Mouse (Mus musculus) limb, embryonic 11.5 days (tissue): Measurements from ENCODE around the gene Hpse2. TPM values are rescaled to one million over a fixed set of nuclear protein-coding genes. Genes with fewer than 3 reads are reported as not detected.

ENCODE experiments used
- ATAC-seq: fragments of 200-750 bp; cut with Nextera tagmentation; 2 replicates; pipeline ENCODE4 v1.8.0; 2017; ENCODE audit warnings: low read depth; ENCODE audit not compliant: insufficient number of reproducible peaks, low FRiP score, low TSS enrichment
- DNase-seq: peaks from one replicate; pipeline ENCODE4 v3.0.0-alpha.2; 2015; ENCODE audit warnings: low spot score
- H3K27ac ChIP-seq: fragments of 300-500 bp; sonication (generic); replicated peaks from 2 replicates; pipeline ENCODE4 v1.5.1; 2014; ENCODE audit warnings: low read depth, mild to moderate bottlenecking, low read length
- H3K27me3 ChIP-seq: fragments of 300-500 bp; sonication (generic); 2 replicates; pipeline ENCODE4 v1.6.1; 2014; ENCODE audit warnings: mild to moderate bottlenecking, low read length, mixed read lengths; ENCODE audit not compliant: control insufficient read depth, insufficient read depth
- H3K36me3 ChIP-seq: fragments of 300-500 bp; sonication (generic); 2 replicates; pipeline ENCODE4 v1.6.1; 2014; ENCODE audit warnings: mild to moderate bottlenecking, low read length, moderate library complexity, mixed read lengths; ENCODE audit not compliant: control insufficient read depth, insufficient read depth
- H3K4me1 ChIP-seq: fragments of 300-500 bp; sonication (generic); 2 replicates; pipeline ENCODE4 v1.6.1; 2014; ENCODE audit warnings: low read length, mixed read lengths; ENCODE audit not compliant: control insufficient read depth, insufficient read depth
- H3K4me2 ChIP-seq: fragments of 300-500 bp; sonication (generic); 2 replicates; pipeline ENCODE4 v1.6.1; 2014; ENCODE audit warnings: low read depth, mild to moderate bottlenecking, moderate library complexity; ENCODE audit not compliant: severe bottlenecking
- H3K4me3 ChIP-seq: fragments of 300-500 bp; sonication (generic); 2 replicates; pipeline ENCODE4 v1.5.1; 2014; ENCODE audit warnings: low read depth, low read length
- H3K9ac ChIP-seq: fragments of 300-500 bp; sonication (generic); 2 replicates; pipeline ENCODE4 v1.6.1; 2014; ENCODE audit warnings: mild to moderate bottlenecking, low read length
- H3K9me3 ChIP-seq: fragments of 300-500 bp; sonication (generic); 2 replicates; pipeline ENCODE4 v1.6.1; 2016; ENCODE audit warnings: low read length; ENCODE audit not compliant: control insufficient read depth
- WGBS: fragments of 180-500 bp; shearing (Covaris S2); extraction: QIAGEN DNeasy Blood & Tissue Kit; methylation state at CpG from one replicate; pipeline ENCODE4 v1.1.7; 2014; 5-methylcytosine and 5-hydroxymethylcytosine counted together
- polyA plus RNA-seq: library from polyadenylated mRNA; unstranded; fragments of >200 nt; fragmentation: Nextera tagmentation; extraction: Ambion mirVana; gene quantifications from 2 replicates; pipeline ENCODE4 v1.2.1, GENCODE M21; 2014

The Hpse2 gene
- polyA plus RNA-seq, 1 experiment from 2014 or later, result 5.8 TPM

DNA sequence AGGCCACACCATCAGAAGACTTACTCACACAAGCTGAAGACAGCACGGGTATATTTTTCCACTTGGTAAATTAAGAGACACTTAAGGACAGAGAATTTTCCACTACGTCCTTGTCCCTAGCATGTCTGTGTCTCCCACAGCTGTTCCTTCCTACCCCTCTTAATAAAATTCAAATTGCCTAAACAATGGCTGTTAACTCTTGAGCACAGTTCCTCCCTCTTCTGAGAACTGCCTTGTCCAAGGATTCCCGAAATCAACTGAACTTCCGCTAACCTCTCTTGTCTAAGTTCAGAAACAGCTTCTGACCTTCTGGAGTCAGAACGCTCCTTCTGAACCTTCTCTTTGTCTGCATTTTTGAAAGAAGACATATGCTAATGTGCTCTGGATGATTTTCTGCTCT lies 496.6 kb downstream of the Hpse2 start:
- ATAC-seq (no peak), DNase-seq (no peak)
- H3K4me1 ChIP-seq, result no peaks in the 10 kb centered on the region
- no peaks in the 10 kb centered on the region for H3K9me3 ChIP-seq
- H3K36me3 ChIP-seq, result no peaks in the 10 kb centered on the region
- H3K4me3 ChIP-seq, result no peak overlapping the region
- H3K4me2 ChIP-seq, result no peak overlapping the region
- no peak overlapping the region for H3K9ac ChIP-seq
- H3K27ac ChIP-seq, result no peak overlapping the region
- H3K27me3 ChIP-seq, result no peaks in the 10 kb centered on the region
- 78% methylated on average over 5 of the region's 5 CpGs for WGBS

DNA sequence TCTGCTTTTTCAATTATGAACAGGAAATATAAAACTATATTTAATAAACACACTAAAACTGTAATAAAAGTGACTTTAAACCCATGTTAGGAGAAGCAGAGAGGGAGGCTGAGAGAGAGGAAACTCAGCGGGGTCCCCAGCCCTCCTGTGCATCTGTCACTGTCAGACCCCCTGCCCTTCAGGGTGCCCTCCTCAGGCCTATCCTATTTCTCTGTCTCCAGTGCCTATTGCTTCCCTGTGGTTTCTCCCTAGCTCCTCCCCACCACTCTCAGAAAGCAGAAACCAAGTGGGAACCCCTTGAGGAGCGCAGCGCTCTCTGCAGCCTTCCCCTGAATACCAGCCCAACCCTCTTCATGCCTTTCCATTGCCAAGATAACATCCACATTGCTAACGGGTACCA lies 510.5 kb downstream of the Hpse2 start:
- Histone ChIP-seq H3K4me3 (no peak overlapping the region), H3K36me3 (no peaks in the 10 kb centered on the region), H3K27me3 (no peaks in the 10 kb centered on the region), H3K9me3 (no peaks in the 10 kb centered on the region), H3K27ac (no peak overlapping the region), H3K4me2 (no peak overlapping the region), H3K4me1 (no peaks in the 10 kb centered on the region), H3K9ac (no peak overlapping the region)
- ATAC-seq (no peak), DNase-seq (no peak)
- WGBS, result 67% methylated on average over 4 of the region's 4 CpGs

DNA sequence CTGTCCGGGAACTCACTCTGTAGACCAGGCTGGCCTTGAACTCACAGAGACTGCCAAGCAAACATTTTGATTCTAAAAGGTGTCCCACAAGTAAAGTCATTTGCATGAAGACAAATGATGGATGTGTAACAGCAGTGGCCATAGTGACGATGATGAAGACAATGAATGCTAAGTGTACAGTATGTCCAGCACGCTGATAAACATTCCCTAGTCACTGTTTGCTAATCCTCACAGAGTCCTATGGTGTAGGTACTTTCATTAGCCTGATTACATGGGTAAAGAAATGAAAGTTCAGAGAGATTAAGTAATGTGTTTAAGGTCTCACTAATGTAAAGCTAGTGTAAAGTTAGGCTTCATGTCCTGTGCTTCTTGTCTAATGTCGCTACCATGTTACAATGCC lies 511.6 kb downstream of the Hpse2 start:
- Histone ChIP-seq H3K27ac (no peak overlapping the region), H3K9ac (no peak overlapping the region), H3K27me3 (no peaks in the 10 kb centered on the region), H3K36me3 (no peaks in the 10 kb centered on the region), H3K4me2 (no peak overlapping the region), H3K9me3 (no peaks in the 10 kb centered on the region), H3K4me1 (no peaks in the 10 kb centered on the region), H3K4me3 (no peak overlapping the region)
- DNase-seq (no peak), ATAC-seq (no peak)
- WGBS, result 91% methylated on average over 4 of the region's 4 CpGs

DNA sequence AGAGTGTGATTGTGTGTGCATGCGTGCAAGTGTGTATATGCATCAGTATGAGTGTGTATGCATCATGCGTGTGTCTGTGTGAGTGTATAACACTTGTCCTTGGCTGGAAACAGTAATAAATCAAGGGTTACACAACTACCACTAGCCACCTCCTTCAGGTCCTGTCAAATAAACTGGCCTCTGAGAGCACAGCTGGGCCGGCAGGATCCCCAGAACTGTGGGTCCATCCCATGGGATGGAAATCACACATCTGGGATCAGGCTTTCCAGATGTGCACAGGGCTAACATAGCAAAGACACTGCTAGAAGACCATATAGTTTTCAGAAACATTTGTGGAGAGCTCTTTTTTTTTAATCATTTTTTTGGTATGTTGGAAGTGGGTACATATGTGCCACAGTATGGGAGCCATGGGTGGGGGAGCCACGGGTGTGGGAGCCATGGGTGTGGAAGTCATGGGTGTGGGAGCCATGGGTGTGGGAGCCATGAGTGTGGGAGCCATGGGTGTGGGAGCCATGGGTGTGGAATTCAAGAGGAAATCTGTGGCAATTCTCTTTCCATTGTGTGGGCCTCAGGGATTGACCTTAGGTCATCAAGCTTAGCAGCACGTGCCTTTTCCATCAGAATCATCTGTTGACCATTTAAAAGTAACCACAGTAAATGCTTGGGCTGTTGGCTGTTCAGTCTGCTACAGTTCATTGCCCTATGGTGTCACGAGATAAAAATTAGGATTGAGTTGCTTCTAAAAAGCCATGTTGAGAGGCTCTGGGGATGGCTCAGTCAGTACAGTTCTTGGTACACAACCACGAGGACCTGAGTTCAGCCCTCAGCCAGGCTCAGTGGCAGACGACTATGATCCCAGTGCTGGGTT lies 518.3 kb downstream of the Hpse2 start:
- H3K4me3 ChIP-seq, result no peak overlapping the region
- no peak overlapping the region for H3K9ac ChIP-seq
- H3K36me3 ChIP-seq, result no peaks in the 10 kb centered on the region
- ATAC-seq, result peak; percentile 29; the same call in 1 of the 2 replicates
- no peaks in the 10 kb centered on the region for H3K27me3 ChIP-seq
- H3K27ac ChIP-seq, result peak overlapping the region; percentile 22; the same call in 1 of the 2 replicates
- DNase-seq, result no peak
- H3K9me3 ChIP-seq, result no peaks in the 10 kb centered on the region
- no peak overlapping the region for H3K4me2 ChIP-seq
- WGBS, result 59% methylated on average over 8 of the region's 8 CpGs
- H3K4me1 ChIP-seq, result peaks cover 23% of the 10 kb centered on the region

DNA sequence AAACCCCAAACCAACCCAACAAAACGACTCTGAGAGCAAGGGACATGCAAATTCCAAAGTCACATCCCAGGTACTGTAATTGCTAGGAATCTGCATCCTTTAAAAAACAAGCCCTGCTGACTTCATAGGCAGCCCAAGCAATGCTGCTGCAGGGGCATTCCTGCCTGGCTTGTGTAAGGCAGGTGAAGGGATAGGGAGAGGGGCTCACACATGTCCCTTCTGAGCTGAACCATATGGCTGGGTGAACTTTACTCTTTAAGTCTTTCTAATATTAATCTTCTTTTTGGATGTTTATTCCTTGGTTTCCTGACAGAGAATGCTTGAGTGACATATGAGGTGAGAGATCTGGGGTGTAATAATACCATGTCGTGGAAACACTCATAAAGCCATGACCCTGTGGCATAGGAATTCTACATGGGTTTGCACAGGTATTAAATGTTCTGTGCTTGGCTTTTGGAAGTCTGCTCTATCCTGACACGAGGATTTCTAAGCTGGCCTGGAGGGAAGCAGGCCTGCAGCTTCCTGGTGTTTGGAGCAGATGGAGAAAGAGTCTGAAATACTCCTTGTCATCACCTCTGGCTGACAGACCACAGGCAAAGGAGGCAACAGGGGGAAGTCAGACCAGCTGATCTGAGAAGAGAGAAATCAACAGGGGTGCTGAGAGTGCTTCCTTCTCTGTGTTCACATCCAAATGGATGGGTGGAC lies 519.0 kb downstream of the Hpse2 start:
- no peaks in the 10 kb centered on the region for H3K9me3 ChIP-seq
- ATAC-seq, result peak; percentile 77
- DNase-seq, result peak; percentile 74
- H3K4me1 ChIP-seq, result peaks cover 23% of the 10 kb centered on the region
- H3K4me2 ChIP-seq, result no peak overlapping the region
- H3K36me3 ChIP-seq, result no peaks in the 10 kb centered on the region
- no peaks in the 10 kb centered on the region for H3K27me3 ChIP-seq
- H3K9ac ChIP-seq, result no peak overlapping the region
- peak overlapping the region; percentile 25; the same call in 1 of the 2 replicates for H3K27ac ChIP-seq
- 16% methylated on average over 3 of the region's 3 CpGs for WGBS
- no peak overlapping the region for H3K4me3 ChIP-seq

DNA sequence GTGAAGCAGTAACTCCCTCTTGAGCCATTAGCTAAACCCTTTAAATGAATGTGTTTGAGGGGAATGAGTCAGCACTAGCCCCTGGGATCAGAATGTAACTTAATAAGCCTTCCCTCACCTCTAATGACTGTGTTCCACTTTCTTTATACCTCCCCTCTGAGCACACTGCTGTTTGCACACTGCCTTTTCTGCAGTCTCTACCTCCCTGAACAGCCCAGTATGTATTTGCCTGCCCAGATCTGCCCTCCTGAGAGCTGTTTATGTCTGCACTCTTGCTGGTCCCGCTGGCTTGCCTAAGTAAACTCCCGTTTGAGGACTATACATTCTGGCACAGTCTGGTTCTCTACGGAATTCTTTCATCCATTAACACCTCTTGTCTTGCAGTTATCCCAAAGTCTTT lies 525.1 kb downstream of the Hpse2 start:
- Histone ChIP-seq H3K4me1 (peaks cover 11% of the 10 kb centered on the region), H3K36me3 (no peaks in the 10 kb centered on the region), H3K9me3 (no peaks in the 10 kb centered on the region), H3K27ac (no peak overlapping the region), H3K27me3 (no peaks in the 10 kb centered on the region), H3K4me3 (no peak overlapping the region), H3K4me2 (no peak overlapping the region), H3K9ac (no peak overlapping the region)
- 17% methylated on average over 3 of the region's 3 CpGs for WGBS
- peak; percentile 48 for DNase-seq
- peak; percentile 65; the same call in 1 of the 2 replicates for ATAC-seq

DNA sequence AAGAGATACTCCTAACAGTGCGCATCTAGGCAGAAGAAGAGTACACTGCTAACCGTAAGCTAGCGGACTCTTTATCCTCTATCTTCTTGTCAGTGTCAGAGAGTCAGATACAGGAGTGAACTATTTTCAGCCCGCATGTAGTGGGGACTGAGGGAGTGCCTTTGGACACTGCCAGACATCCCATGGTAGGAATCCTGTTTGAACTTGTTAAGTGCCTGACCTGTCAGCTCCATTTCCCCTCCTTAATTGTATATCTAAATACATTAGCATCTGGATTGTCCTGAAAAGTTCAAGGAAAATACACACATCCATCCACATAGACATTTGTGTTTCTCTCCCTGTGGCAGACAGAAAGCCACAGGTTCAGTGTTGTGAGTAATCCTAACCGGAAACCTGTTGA lies 531.1 kb downstream of the Hpse2 start:
- ATAC-seq (no peak), DNase-seq (no peak)
- Histone ChIP-seq H3K4me3 (no peak overlapping the region), H3K9ac (no peak overlapping the region), H3K4me1 (no peaks in the 10 kb centered on the region), H3K27me3 (no peaks in the 10 kb centered on the region), H3K9me3 (no peaks in the 10 kb centered on the region), H3K27ac (no peak overlapping the region), H3K4me2 (no peak overlapping the region), H3K36me3 (no peaks in the 10 kb centered on the region)
- 91% methylated on average over 5 of the region's 5 CpGs for WGBS

DNA sequence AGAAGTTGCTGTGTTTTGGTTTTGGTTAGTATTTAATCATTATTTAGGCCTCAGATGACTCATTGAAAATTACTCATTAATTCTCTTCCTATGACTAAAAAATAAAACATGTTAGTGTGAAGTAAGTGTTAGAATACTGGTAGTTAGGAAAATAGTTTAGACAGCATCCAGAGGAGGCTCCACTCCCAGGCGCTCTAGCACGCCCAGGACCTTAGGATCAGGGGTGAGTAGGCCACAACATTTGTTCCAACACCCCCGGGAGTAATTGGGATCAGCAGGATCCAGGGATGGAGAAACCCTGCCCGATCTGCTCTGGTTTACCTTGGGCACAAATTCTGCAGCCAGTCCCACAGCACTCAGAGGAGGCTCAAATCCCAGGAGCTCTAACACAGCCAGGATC lies 532.5 kb downstream of the Hpse2 start:
- no peak overlapping the region for H3K4me2 ChIP-seq
- no peak for ATAC-seq
- 77% methylated on average over 4 of the region's 4 CpGs for WGBS

More for the DNA sequence above, 532.5 kb downstream of the Hpse2 start:
- H3K36me3 ChIP-seq, result no peaks in the 10 kb centered on the region
- DNase-seq, result no peak
- H3K4me3 ChIP-seq, result no peak overlapping the region
- H3K27me3 ChIP-seq, result no peaks in the 10 kb centered on the region
- H3K27ac ChIP-seq, result no peak overlapping the region
- H3K9ac ChIP-seq, result no peak overlapping the region
- no peaks in the 10 kb centered on the region for H3K9me3 ChIP-seq
- no peaks in the 10 kb centered on the region for H3K4me1 ChIP-seq
